Mouse (Mus musculus) kidney, postnatal 36 days (tissue): Measurements from ENCODE around the gene Aox3.

ENCODE experiments used
- DNase-seq, 2 experiments: peaks; one replicate each; pipeline ENCODE4 v3.0.0; 2021 to 2022; ENCODE audit warnings: mixed read lengths in 2 of 2

Aox3 gene

GRCm38 (mm10) chr1:58212805-58213204, 99.9 kb downstream of the Aox3 start:
- no peak for DNase-seq

GRCm38 (mm10) chr1:58213838-58214237, 100.9 kb downstream of the Aox3 start:
- no peak for DNase-seq

- DNase-seq, result no peak
These were observed 102.4 kb downstream of the Aox3 start for GRCm38 (mm10) chr1:58215353-58215752.

GRCm38 (mm10) chr1:58215956-58216532, 103.1 kb downstream of the Aox3 start:
- no peak for DNase-seq

GRCm38 (mm10) chr1:58221070-58221469, 108.1 kb downstream of the Aox3 start:
- no peak for DNase-seq

- no peak for DNase-seq
These were observed 108.9 kb downstream of the Aox3 start for GRCm38 (mm10) chr1:58221879-58222278.

- no peak for DNase-seq
These were observed 115.2 kb downstream of the Aox3 start for GRCm38 (mm10) chr1:58228086-58228485.

GRCm38 (mm10) chr1:58228916-58229315, 116.0 kb downstream of the Aox3 start:
- no peak for DNase-seq

- DNase-seq, result no peak
These were observed 116.8 kb downstream of the Aox3 start for GRCm38 (mm10) chr1:58229774-58230173.

GRCm38 (mm10) chr1:58230542-58230941, 117.6 kb downstream of the Aox3 start:
- no peak for DNase-seq

GRCm38 (mm10) chr1:58235405-58235804, 122.5 kb downstream of the Aox3 start:
- peak in 1 of 2 experiments; percentile 8 for DNase-seq

GRCm38 (mm10) chr1:58237527-58238299, 124.8 kb downstream of the Aox3 start:
- peak in 1 of 2 experiments; percentile 4 for DNase-seq

- DNase-seq, result no peak
These were observed 125.5 kb downstream of the Aox3 start for GRCm38 (mm10) chr1:58238440-58238839.

GRCm38 (mm10) chr1:58238961-58239360, 126.0 kb downstream of the Aox3 start:
- no peak for DNase-seq

- DNase-seq, result no peak
These were observed 127.4 kb downstream of the Aox3 start for GRCm38 (mm10) chr1:58240347-58240746.

- no peak for DNase-seq
These were observed 131.6 kb downstream of the Aox3 start for GRCm38 (mm10) chr1:58244487-58244886.

- DNase-seq, result no peak
These were observed 135.6 kb downstream of the Aox3 start for GRCm38 (mm10) chr1:58248518-58248917.
